Mouse (Mus musculus) cerebellum, adult 2 months (tissue): ENCODE data around the gene Gal3st2b.
"Not testable (repeated sequence)": the region's sequence is repeated elsewhere in the genome, so short reads cannot be mapped to it uniquely, and the experiment has no call there.

Experiments
- CTCF ChIP-seq: fragments of 200-500 bp; IDR thresholded peaks from 2 replicates; pipeline ENCODE4 v1.5.1; 2011; ENCODE audit warnings: low read depth, mild to moderate bottlenecking, control low read depth, low read length, moderate library complexity, borderline replicate concordance; ENCODE audit not compliant: insufficient read depth
- POLR2A ChIP-seq: fragments of 200-500 bp; IDR thresholded peaks from 2 replicates; pipeline ENCODE4 v1.6.1; 2011; ENCODE audit warnings: low read length, control low read depth, borderline replicate concordance; ENCODE audit not compliant: insufficient read depth

GRCm38 (mm10) chr1:93897395-93897794 lies 20.7 kb upstream of the Gal3st2b start:
- TF ChIP-seq CTCF, POLR2A: not testable (repeated sequence)
